Mouse (Mus musculus) kidney, embryonic 16.5 days (tissue): ENCODE data around the gene Cdh3. TPM values are rescaled to one million over a fixed set of nuclear protein-coding genes. Genes with fewer than 3 reads are reported as not detected.

Source experiments
- ATAC-seq: fragments of 200-750 bp; cut with Nextera tagmentation; 2 replicates; pipeline ENCODE4 v1.8.0; 2017; ENCODE audit warnings: moderate TSS enrichment; ENCODE audit not compliant: low FRiP score, low TSS enrichment
- H3K27ac ChIP-seq: fragments of 300-500 bp; sonication (generic); 2 replicates; pipeline ENCODE4 v1.5.1; 2014; ENCODE audit warnings: low read length
- H3K27me3 ChIP-seq: fragments of 300-500 bp; sonication (generic); 2 replicates; pipeline ENCODE4 v1.6.1; 2014; ENCODE audit warnings: low read length, control low read depth, mixed read lengths; ENCODE audit not compliant: insufficient read depth
- H3K36me3 ChIP-seq: fragments of 300-500 bp; sonication (generic); 2 replicates; pipeline ENCODE4 v1.6.1; 2014; ENCODE audit warnings: low read length, control low read depth, mixed read lengths; ENCODE audit not compliant: insufficient read depth
- H3K4me1 ChIP-seq: fragments of 300-500 bp; sonication (generic); 2 replicates; pipeline ENCODE4 v1.6.1; 2014; ENCODE audit warnings: low read length, control low read depth, mixed read lengths; ENCODE audit not compliant: insufficient read depth
- H3K4me2 ChIP-seq: fragments of 300-500 bp; sonication (generic); replicated peaks from 2 replicates; pipeline ENCODE4 v1.6.1; 2014; ENCODE audit warnings: low read depth, low read length
- H3K4me3 ChIP-seq: fragments of 300-500 bp; sonication (generic); 2 replicates; pipeline ENCODE4 v1.5.1; 2014; ENCODE audit warnings: mild to moderate bottlenecking, low read length
- H3K9ac ChIP-seq: fragments of 300-500 bp; sonication (generic); replicated peaks from 2 replicates; pipeline ENCODE4 v1.6.1; 2014; ENCODE audit warnings: low read length
- H3K9me3 ChIP-seq: fragments of 300-500 bp; sonication (generic); 2 replicates; pipeline ENCODE4 v1.6.1; 2016; ENCODE audit warnings: low read length, control low read depth
- WGBS: fragments of 180-500 bp; shearing (Covaris S2); extraction: QIAGEN DNeasy Blood & Tissue Kit; methylation state at CpG from one replicate; pipeline ENCODE4 v1.1.7; 2014; 5-methylcytosine and 5-hydroxymethylcytosine counted together
- polyA plus RNA-seq: library from polyadenylated mRNA; unstranded; fragments of >200 nt; fragmentation: Nextera tagmentation; extraction: Ambion mirVana; gene quantifications from 2 replicates; pipeline ENCODE4 v1.2.1, GENCODE M21; 2015

Cdh3 gene
- 31.0 and 31.8 TPM in 2 replicates for polyA plus RNA-seq

GRCm38 (mm10) chr8:106510365-106510975, at the start of gene Cdh3:
Cdh3 (plus strand) TSS chr8:106510891.
- peak; percentile 64 for ATAC-seq
- Histone ChIP-seq H3K4me2 (peak within 1 kb of the TSS; percentile 71), H3K9ac (peak within 1 kb of the TSS; percentile 73), H3K4me3 (peak within 1 kb of the TSS; percentile 55), H3K36me3 (no peaks in the 10 kb centered on the region), H3K27me3 (peaks cover 8% of the 10 kb centered on the region), H3K4me1 (peaks cover 48% of the 10 kb centered on the region), H3K27ac (peak within 1 kb of the TSS; percentile 88), H3K9me3 (no peaks in the 10 kb centered on the region)
- WGBS = under 1% methylated on average over 34 of the region's 34 CpGs

GRCm38 (mm10) chr8:106462131-106462530, 48.6 kb upstream of the Cdh3 start:
- 69% methylated on average over 5 of the region's 5 CpGs for WGBS
- Histone ChIP-seq H3K27me3 (no peaks in the 10 kb centered on the region), H3K4me3 (no peak overlapping the region), H3K36me3 (no peaks in the 10 kb centered on the region), H3K4me2 (no peak overlapping the region), H3K9ac (no peak overlapping the region), H3K4me1 (peaks cover 10% of the 10 kb centered on the region; the same call in 1 of the 2 replicates), H3K9me3 (no peaks in the 10 kb centered on the region), H3K27ac (no peak overlapping the region)
- no peak for ATAC-seq

GRCm38 (mm10) chr8:106463795-106464194, 46.9 kb upstream of the Cdh3 start:
- H3K9me3 ChIP-seq = no peaks in the 10 kb centered on the region
- no peak overlapping the region for H3K9ac ChIP-seq
- H3K27ac ChIP-seq = no peak overlapping the region
- H3K36me3 ChIP-seq = no peaks in the 10 kb centered on the region
- peaks cover 10% of the 10 kb centered on the region; the same call in 1 of the 2 replicates for H3K4me1 ChIP-seq
- no peak overlapping the region for H3K4me3 ChIP-seq
- WGBS = 89% methylated on average over 6 of the region's 6 CpGs
- no peak overlapping the region for H3K4me2 ChIP-seq
- ATAC-seq = no peak
- H3K27me3 ChIP-seq = no peaks in the 10 kb centered on the region

- no peak for ATAC-seq
Observed at GRCm38 (mm10) chr8:106469485-106469884, 41.2 kb upstream of the Cdh3 start.

GRCm38 (mm10) chr8:106474001-106474400, 36.7 kb upstream of the Cdh3 start:
- no peak overlapping the region for H3K9ac ChIP-seq
- no peaks in the 10 kb centered on the region for H3K4me1 ChIP-seq
- no peaks in the 10 kb centered on the region for H3K36me3 ChIP-seq
- H3K4me3 ChIP-seq = no peak overlapping the region
- H3K27me3 ChIP-seq = no peaks in the 10 kb centered on the region
- no peak overlapping the region for H3K27ac ChIP-seq
- H3K9me3 ChIP-seq = no peaks in the 10 kb centered on the region
- 71% methylated on average over 5 of the region's 5 CpGs for WGBS
- H3K4me2 ChIP-seq = no peak overlapping the region
- ATAC-seq = peak; percentile 51; the same call in 1 of the 2 replicates

More at GRCm38 (mm10) chr8:106469485-106469884, 41.2 kb upstream of the Cdh3 start:
- Histone ChIP-seq H3K36me3 (no peaks in the 10 kb centered on the region), H3K27me3 (no peaks in the 10 kb centered on the region), H3K4me1 (no peaks in the 10 kb centered on the region), H3K9me3 (no peaks in the 10 kb centered on the region), H3K4me3 (no peak overlapping the region), H3K27ac (no peak overlapping the region), H3K4me2 (no peak overlapping the region), H3K9ac (no peak overlapping the region)
- WGBS = 29% methylated on average over 7 of the region's 7 CpGs

- peaks cover 7% of the 10 kb centered on the region; the same call in 1 of the 2 replicates for H3K4me1 ChIP-seq
- no peak within 1 kb of the TSS for H3K4me2 ChIP-seq
- no peaks in the 10 kb centered on the region for H3K9me3 ChIP-seq
- no peaks in the 10 kb centered on the region for H3K36me3 ChIP-seq
- H3K27me3 ChIP-seq = no peaks in the 10 kb centered on the region
- H3K4me3 ChIP-seq = no peak within 1 kb of the TSS
- no peak within 1 kb of the TSS for H3K9ac ChIP-seq
- ATAC-seq = no peak
- peak within 1 kb of the TSS; percentile 78 for H3K27ac ChIP-seq
- 56% methylated on average over 8 of the region's 8 CpGs for WGBS
Observed at GRCm38 (mm10) chr8:106500018-106500685, 10.5 kb upstream of the Cdh3 start, which contains the start of gene 6030452D12Rik. 6030452D12Rik (plus strand) TSS chr8:106500522.

GRCm38 (mm10) chr8:106504241-106504640, 6.5 kb upstream of the Cdh3 start:
- Histone ChIP-seq H3K27me3 (no peaks in the 10 kb centered on the region; the same call in 1 of the 2 replicates), H3K4me2 (no peak overlapping the region), H3K4me1 (peaks cover 20% of the 10 kb centered on the region; the same call in 1 of the 2 replicates), H3K27ac (no peak overlapping the region), H3K9ac (no peak overlapping the region), H3K9me3 (no peaks in the 10 kb centered on the region), H3K4me3 (no peak overlapping the region), H3K36me3 (no peaks in the 10 kb centered on the region)
- ATAC-seq = no peak
- 89% methylated on average over 7 of the region's 7 CpGs for WGBS

GRCm38 (mm10) chr8:106505328-106505965, 5.2 kb upstream of the Cdh3 start:
- ATAC-seq = no peak
- Histone ChIP-seq H3K4me1 (peaks cover 17% of the 10 kb centered on the region), H3K27me3 (peaks cover 1% of the 10 kb centered on the region), H3K9ac (no peak overlapping the region), H3K4me2 (no peak overlapping the region), H3K4me3 (no peak overlapping the region), H3K27ac (no peak overlapping the region), H3K36me3 (no peaks in the 10 kb centered on the region), H3K9me3 (no peaks in the 10 kb centered on the region)
- WGBS = 49% methylated on average over 10 of the region's 10 CpGs

- Histone ChIP-seq H3K4me2 (no peak overlapping the region), H3K9me3 (no peaks in the 10 kb centered on the region), H3K27me3 (peaks cover 6% of the 10 kb centered on the region), H3K4me1 (peaks cover 24% of the 10 kb centered on the region), H3K27ac (no peak overlapping the region), H3K36me3 (no peaks in the 10 kb centered on the region), H3K4me3 (no peak overlapping the region), H3K9ac (no peak overlapping the region)
- ATAC-seq = no peak
- 95% methylated on average over 1 of the region's 1 CpGs for WGBS
Observed at GRCm38 (mm10) chr8:106506106-106506505, 4.6 kb upstream of the Cdh3 start.
